Mouse (Mus musculus): Measurements from ENCODE around the gene Gm10647.

DNA sequence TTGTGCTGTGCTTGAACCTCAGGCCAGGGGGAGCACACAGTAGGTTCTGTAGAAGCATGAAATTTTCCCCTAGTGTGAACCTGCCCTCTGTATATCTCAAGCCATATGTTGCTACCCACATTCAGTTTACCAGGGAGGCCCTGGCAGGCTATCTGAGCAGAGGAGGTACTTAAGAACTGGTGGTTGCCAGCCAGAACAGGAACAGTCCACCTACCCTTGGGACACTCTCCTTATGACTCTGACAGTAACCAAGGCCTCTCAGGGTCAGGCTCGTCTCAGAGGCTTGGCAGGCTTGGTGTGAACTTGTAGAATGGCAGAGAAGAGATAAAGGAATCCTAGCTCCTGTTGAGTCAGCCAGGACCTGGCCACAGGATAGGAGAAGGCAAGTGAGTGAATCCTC, 35.8 kb upstream of the Gm10647 start:
- TF ChIP-seq POLR2A (IDR thresholded peaks at IDR 0.05; ENCODE audit: control insufficient read depth in 1 of 2, insufficient read depth in 1 of 2, low read depth in 1 of 2, low read length in 2 of 2, poor library complexity in 1 of 2), result no peak
- TF ChIP-seq CTCF (IDR thresholded peaks at IDR 0.05 in 2 of 3, conservative IDR thresholded peaks at IDR 0.05 in 1 of 3; ENCODE audit: control insufficient read depth in 1 of 3, insufficient read depth in 1 of 3, low read depth in 2 of 3, low read length in 3 of 3, poor library complexity in 1 of 3, severe bottlenecking in 1 of 3), result no peak
- TF ChIP-seq KAT2A (conservative IDR thresholded peaks at IDR 0.05; ENCODE audit: low read depth, low read length), result no peak
- TF ChIP-seq HCFC1 (IDR thresholded peaks at IDR 0.05; ENCODE audit: low read depth, low read length), result no peak
- TF ChIP-seq EP300 (IDR thresholded peaks at IDR 0.05; ENCODE audit: low read depth in 1 of 2, low read length in 2 of 2), result no peak
- no peak for TF ChIP-seq TAL1 (IDR thresholded peaks at IDR 0.05; ENCODE audit: low read length)
- no peak for TF ChIP-seq SIN3A (IDR thresholded peaks at IDR 0.05; ENCODE audit: low read length)
- TF ChIP-seq RCOR1 (IDR thresholded peaks at IDR 0.05; ENCODE audit: low read depth, low read length), result no peak

All from MEL (cell line).